Mouse (Mus musculus): ENCODE measurements around the gene 1700092M07Rik. TPM values are rescaled to one million over a fixed set of nuclear protein-coding genes. Genes with fewer than 3 reads are reported as not detected.

The 1700092M07Rik gene
- polyA plus RNA-seq (2017; shearing (Covaris generic)), result 3.0 TPM

DNA sequence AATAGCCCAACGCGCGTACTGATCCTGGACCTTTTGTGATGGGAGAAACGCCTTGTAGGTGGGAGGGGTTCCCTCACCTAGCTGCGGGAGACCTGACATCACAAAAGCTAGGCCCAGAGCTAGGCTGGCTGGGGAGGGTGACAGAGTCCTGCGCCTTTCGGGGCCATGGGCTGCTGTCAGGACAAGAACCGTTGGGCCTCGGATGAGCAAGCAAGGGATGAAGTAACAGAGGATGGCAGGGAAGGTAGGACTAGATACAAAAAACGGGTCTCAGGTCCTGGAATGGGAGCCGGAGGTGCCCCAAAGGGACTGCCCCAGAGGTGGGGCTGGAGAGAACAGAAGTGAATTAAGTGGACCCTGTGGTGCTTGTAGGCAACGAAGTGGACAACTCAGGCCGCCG lies at the start of gene 1700092M07Rik:
TSS of gene 1700092M07Rik (plus strand) at position 116 of the 400 bp plus-strand sequence.

DNA sequence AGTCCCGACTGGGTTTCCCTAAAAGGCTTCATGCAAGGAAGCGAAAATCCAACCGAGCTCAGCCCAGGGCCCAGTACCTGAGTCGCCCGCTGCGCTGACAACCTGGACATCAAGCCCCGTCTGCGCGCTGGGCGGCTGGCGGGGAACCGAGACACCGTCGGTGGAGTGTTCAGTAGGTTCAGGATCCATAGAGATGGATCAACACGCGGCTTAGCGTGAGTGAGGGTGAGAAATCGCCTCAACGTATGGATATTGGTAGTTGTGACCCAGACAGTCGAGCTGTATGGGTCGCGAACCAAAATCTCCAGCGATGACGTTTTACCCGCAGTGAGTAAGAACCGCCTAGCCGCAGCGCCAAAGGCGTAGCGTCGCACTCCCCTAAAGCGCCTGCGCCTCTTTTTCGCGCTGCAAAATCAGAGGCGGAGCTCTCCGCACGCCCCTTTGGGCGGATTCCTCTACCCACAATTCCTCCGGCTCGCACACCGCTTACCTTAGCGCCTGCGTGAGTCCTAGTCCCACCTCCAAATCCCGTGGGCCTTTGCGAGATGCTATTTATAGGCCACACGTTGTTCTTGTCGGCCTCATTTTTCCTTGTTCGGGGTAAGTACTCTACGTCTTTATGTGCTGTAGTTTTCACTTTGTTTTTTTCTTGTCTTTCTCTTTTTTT lies 17.5 kb upstream of the 1700092M07Rik start, which contains the start of gene Slc3a2:
TSS of gene Slc3a2 (minus strand) at position 463 of the 667 bp plus-strand sequence.

DNA sequence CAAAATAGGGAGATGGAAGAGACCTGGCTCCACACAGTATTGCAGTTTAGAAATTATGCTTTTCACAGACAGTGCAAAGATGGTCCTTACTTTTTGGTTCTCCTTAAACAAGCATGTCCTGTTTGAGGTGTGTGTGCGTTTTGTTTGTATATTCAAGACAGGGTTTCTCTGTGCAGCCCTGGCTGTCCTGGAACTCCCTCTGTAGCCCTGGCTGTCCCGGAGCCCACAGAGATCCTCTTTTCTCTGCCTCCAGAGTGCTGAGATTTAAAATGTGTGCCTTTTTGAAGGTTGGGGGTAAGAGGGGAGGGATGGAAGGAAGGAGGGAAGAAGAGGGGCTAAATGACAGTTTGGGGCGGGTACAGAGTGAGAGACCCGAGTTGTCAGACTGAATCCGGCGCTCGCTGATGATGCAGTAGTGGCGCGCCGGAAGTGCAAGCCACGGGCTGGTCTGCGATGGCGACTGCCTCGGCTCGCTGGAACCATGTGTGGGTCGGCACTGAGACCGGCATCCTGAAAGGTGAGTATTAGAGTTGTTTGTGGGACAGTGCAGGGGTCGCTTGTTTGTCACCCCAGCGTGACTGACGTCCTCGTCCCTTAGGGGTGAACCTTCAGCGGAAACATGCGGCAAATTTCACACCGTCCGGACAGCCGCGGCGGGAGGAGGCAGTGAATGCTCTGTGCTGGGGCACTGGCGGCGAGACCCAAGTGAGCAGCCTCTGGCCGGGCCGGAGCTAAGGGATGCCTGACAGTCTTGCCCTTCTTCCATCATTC lies 4.9 kb upstream of the 1700092M07Rik start, which contains the start of gene Wdr74:
TSS of gene Wdr74 (plus strand) at position 439 of the 771 bp plus-strand sequence.

DNA sequence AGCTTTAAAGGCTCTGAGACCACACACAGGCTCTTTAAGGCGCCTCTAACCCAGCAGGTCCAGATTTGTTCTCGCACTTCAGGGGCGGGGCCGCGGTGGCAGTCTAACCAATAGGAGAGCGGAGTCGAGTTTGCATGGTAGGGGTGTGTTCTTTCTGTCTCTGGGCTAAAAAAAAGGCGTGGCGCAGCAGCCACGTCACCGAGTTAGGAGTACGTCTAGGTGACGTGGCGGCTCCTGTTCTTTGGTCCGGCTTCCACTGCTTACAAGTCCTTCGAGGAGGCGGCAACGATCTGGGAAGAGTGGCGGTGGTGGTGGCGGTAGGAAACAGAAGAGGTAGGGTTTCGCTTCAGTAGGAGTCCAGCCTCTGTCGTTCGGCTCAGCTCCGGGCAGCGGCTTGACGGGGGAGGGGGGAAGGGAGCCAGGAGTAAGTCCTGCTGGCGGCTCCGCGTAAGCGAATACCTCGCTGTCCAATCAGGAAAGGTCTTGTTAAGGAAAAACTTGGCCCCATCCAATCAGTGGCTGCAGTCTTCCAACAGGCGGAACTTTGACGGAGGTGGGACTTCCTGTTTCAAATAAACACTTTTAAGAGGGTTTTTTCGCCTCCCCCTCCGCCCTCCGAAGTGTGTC lies 838 bp downstream of the 1700092M07Rik start, which contains the start of gene Stx5a:
TSS of gene Stx5a (plus strand) at position 171 of the 627 bp plus-strand sequence.

DNA sequence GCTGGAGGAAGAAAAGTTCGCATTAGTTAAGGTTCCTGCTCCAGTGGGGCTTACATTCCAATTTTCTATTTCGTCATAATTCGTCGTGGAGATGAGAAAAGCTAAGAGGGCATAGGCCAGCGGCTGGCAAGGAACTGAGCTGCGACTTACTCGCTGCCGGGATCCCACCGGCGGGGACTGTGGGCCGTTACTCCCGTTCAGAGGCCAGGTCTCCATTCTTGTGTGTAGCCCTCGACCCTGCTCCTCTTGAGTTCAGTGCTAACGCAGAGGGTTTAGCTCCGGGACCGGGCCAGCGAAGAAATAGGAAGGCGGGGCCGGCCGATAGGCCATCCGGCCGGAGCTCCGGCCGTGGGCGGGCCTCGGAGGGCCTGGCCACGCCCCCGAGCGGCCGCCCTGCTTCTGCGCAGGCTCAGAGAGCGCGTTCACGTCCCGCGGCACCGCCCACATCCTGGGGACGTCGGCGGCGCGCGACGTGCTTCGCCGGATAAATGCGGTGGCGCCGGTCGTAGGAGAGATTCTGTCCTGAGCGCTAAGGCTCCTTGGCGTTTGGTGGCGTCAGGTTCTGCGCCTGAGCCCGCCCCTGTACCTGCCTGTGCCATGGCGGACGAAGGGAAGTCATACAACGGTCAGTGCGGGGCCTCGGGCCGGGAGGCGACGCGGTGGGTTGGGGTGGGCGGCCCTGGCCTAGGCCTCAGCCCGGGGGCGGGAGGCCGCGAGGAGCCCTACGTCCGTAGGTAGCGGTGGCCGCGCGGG lies 16.3 kb downstream of the 1700092M07Rik start, which contains the start of gene Nxf1:
TSS of gene Nxf1 (plus strand) at position 439 of the 753 bp plus-strand sequence.

DNA sequence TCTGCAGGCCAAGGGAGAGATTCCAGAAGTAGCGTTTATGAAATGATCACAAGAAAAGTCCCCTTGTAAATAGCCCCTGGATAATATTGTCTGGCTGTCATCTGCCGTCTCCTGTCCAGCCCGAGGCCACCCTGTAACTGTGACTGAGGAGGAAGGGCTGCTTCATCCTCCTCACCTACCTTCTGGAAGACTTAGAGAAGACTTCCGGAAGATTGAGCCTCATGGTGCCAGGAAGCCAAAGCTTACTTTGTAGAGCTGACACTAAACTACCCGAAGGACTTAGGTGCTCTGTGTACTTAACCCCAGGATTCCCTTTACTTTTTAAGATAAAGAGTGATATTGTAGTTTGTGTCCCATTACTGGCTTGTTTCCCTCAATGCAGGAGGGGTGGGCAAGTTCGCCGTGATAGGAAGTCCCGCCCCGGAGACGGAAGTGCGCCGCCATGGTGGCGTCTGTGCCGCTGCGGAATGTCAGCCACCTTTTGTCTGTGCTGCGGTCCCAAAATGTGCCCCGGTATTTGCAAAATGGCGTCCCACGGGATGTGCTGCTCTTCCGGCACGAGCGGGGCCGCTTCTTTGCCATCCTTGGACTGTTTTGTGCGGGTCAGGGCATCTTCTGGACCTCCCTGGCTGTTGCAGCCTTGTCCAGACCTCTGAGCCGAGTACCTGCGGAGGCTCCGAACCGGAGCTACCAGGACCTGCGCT lies 30.2 kb downstream of the 1700092M07Rik start, which contains the start of gene Tmem223:
TSS of gene Tmem223 (plus strand) at position 430 of the 704 bp plus-strand sequence.

DNA sequence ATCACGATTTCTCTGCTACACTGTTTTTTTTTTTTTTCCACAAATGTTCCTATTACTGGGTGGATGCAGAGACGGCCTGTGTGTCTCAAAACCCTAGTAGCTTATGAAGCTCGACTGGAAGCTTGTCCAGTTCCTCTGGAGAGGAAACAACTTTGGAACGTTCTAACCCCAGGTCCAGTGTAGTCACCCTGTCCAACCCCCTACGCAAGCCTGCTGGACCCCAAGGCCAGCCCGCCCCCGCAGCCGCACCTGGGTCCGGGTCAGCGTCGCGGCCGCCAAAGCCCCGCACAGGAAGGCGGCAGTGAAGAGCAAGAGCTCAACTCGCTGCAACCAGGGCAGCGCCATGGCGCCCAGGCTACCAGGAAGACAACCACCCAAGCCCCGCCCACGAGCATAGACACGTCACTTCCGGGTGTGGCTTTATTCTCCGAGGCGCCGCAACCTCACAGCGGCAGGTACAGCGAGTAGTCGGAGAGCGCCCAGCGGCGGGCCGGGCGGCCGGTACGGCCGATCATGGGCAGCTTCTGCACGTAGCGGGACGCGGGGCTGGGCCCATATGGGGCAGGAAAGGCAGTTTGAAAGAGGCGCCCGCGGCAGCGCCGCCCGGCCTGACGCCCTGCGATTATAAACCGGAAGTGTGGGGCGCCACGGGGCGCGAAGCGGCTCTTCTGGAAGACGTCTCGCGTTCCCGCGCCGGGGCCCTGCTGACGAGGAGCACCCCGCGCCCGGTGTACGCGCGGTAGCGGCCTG lies 33.7 kb downstream of the 1700092M07Rik start, which contains the start of gene Tmem179b:
TSS of gene Tmem179b (minus strand) at position 382 of the 750 bp plus-strand sequence.

DNA sequence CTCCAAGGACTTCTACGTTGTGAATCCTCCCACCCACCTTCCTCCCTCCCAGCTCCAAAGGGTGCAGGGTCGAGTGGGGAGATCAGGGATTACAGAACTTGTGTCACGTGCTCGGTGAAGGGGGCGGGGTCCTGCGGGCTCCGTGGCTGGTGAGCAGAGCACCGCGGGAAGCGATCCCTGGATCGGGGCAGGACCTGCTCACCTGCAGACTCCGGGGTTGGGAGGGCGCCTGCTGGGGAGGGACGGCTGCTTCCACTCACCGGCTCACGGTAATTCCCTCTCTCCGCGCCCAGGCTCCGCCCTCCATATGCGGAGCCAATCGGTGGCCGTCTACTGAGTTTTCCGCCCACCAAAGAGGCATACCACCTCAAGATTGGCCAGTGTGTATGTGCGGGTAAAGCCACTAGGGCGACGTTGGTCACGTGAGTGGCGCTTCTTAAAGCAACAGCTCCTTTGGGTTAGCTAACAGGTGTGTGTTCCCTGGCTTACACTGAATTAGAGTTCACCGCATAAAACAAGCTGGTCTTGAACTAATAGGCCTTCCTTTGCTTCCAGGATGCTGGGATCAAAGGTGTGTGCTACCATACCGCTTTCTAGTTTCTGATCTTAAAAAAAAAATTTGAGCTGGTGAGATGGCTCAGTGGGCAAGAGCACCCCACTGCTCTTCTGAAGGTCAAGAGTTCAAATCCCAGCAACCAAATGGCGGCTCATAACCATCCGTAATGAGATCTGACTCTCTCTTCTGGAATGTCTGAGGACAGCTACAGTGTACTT lies 45.7 kb downstream of the 1700092M07Rik start, which contains the start of gene Taf6l:
TSS of gene Taf6l (minus strand) at position 410 of the 774 bp plus-strand sequence.

Other genes starting within 250 kb of the 1700092M07Rik start
- not detected for gene Slc22a8, start 149.5 kb upstream of the 1700092M07Rik start, polyA plus RNA-seq (2017; shearing (Covaris generic))
- not detected for gene Slc22a6, start 122.7 kb upstream of the 1700092M07Rik start, polyA plus RNA-seq (2017; shearing (Covaris generic))
- not detected for gene Chrm1, start 76.9 kb upstream of the 1700092M07Rik start, polyA plus RNA-seq (2017; shearing (Covaris generic))
- gene Slc3a2, start 17.3 kb upstream of the 1700092M07Rik start, polyA plus RNA-seq (2017; shearing (Covaris generic)), result 546 TPM
- gene Wdr74, start 4.9 kb upstream of the 1700092M07Rik start, polyA plus RNA-seq (2017; shearing (Covaris generic)), result 91.5 TPM
- 246 TPM for gene Stx5a, start 695 bp downstream of the 1700092M07Rik start, polyA plus RNA-seq (2017; shearing (Covaris generic))
- 362 TPM for gene Nxf1, start 16.4 kb downstream of the 1700092M07Rik start, polyA plus RNA-seq (2017; shearing (Covaris generic))
- 32.4 TPM for gene Tmem223, start 30.3 kb downstream of the 1700092M07Rik start, polyA plus RNA-seq (2017; shearing (Covaris generic))
- gene Tmem179b, start 33.7 kb downstream of the 1700092M07Rik start, polyA plus RNA-seq (2017; shearing (Covaris generic)), result 143 TPM
- gene Taf6l, start 45.7 kb downstream of the 1700092M07Rik start, polyA plus RNA-seq (2017; shearing (Covaris generic)), result 9.7 TPM
- gene Polr2g, start 57.9 kb downstream of the 1700092M07Rik start, polyA plus RNA-seq (2017; shearing (Covaris generic)), result 74.4 TPM
- 1.4 TPM for gene Zbtb3, start 61.8 kb downstream of the 1700092M07Rik start, polyA plus RNA-seq (2017; shearing (Covaris generic))
- gene Ttc9c, start 78.6 kb downstream of the 1700092M07Rik start, polyA plus RNA-seq (2017; shearing (Covaris generic)), result 23.9 TPM
- gene Hnrnpul2, start 79.3 kb downstream of the 1700092M07Rik start, polyA plus RNA-seq (2017; shearing (Covaris generic)), result 14.0 TPM
- not detected for gene AC129217.1, start 89.1 kb downstream of the 1700092M07Rik start, polyA plus RNA-seq (2017; shearing (Covaris generic))
- gene Bscl2, start 96.7 kb downstream of the 1700092M07Rik start, polyA plus RNA-seq (2017; shearing (Covaris generic)), result 70.9 TPM
- gene Gng3, start 98.5 kb downstream of the 1700092M07Rik start, polyA plus RNA-seq (2017; shearing (Covaris generic)), result not detected
- not detected for gene Lrrn4cl, start 110.0 kb downstream of the 1700092M07Rik start, polyA plus RNA-seq (2017; shearing (Covaris generic))
- 131 TPM for gene Ubxn1, start 130.8 kb downstream of the 1700092M07Rik start, polyA plus RNA-seq (2017; shearing (Covaris generic))
- 24.6 TPM for gene Uqcc3, start 140.2 kb downstream of the 1700092M07Rik start, polyA plus RNA-seq (2017; shearing (Covaris generic))
- 37.0 TPM for gene Lbhd1, start 143.0 kb downstream of the 1700092M07Rik start, polyA plus RNA-seq (2017; shearing (Covaris generic))
- gene Gm49403, start 143.2 kb downstream of the 1700092M07Rik start, polyA plus RNA-seq (2017; shearing (Covaris generic)), result not detected
- 26.9 TPM for gene 1810009A15Rik, start 148.1 kb downstream of the 1700092M07Rik start, polyA plus RNA-seq (2017; shearing (Covaris generic))
- gene Gm49416, start 148.2 kb downstream of the 1700092M07Rik start, polyA plus RNA-seq (2017; shearing (Covaris generic)), result not detected
- gene Ints5, start 152.3 kb downstream of the 1700092M07Rik start, polyA plus RNA-seq (2017; shearing (Covaris generic)), result 29.7 TPM
- 91.7 TPM for gene Ganab, start 157.4 kb downstream of the 1700092M07Rik start, polyA plus RNA-seq (2017; shearing (Covaris generic))
- 45.8 TPM for gene B3gat3, start 179.7 kb downstream of the 1700092M07Rik start, polyA plus RNA-seq (2017; shearing (Covaris generic))
- 3.3 TPM for gene Rom1, start 188.6 kb downstream of the 1700092M07Rik start, polyA plus RNA-seq (2017; shearing (Covaris generic))
- gene Eml3, start 188.8 kb downstream of the 1700092M07Rik start, polyA plus RNA-seq (2017; shearing (Covaris generic)), result 67.4 TPM
- gene Mta2, start 201.2 kb downstream of the 1700092M07Rik start, polyA plus RNA-seq (2017; shearing (Covaris generic)), result 219 TPM
- gene Tut1, start 213.1 kb downstream of the 1700092M07Rik start, polyA plus RNA-seq (2017; shearing (Covaris generic)), result 49.1 TPM
- gene Eef1g, start 226.3 kb downstream of the 1700092M07Rik start, polyA plus RNA-seq (2017; shearing (Covaris generic)), result 292 TPM
- 147 TPM for gene Ahnak, start 248.6 kb downstream of the 1700092M07Rik start, polyA plus RNA-seq (2017; shearing (Covaris generic))

All from effector memory CD4-positive, alpha-beta T cell, adult 5 months (primary cell).